Mouse (Mus musculus) limb, embryonic 14.5 days (tissue): ENCODE results near the gene Psmg4. TPM values are rescaled to one million over a fixed set of nuclear protein-coding genes. Genes with fewer than 3 reads are reported as not detected.

ENCODE experiments used
- ATAC-seq: fragments of 200-750 bp; cut with Nextera tagmentation; 2 replicates; pipeline ENCODE4 v1.8.0; 2017; ENCODE audit warnings: low read depth, moderate number of reproducible peaks, moderate TSS enrichment; ENCODE audit not compliant: low FRiP score
- DNase-seq: peaks from one replicate; pipeline ENCODE4 v3.0.0-alpha.2; 2015; ENCODE audit warnings: low spot score
- H3K27ac ChIP-seq: fragments of 300-500 bp; sonication (generic); replicated peaks from 2 replicates; pipeline ENCODE4 v1.5.1; 2014; ENCODE audit warnings: low read depth, mild to moderate bottlenecking, low read length, moderate library complexity, mixed read lengths
- H3K27me3 ChIP-seq: fragments of 300-500 bp; sonication (generic); 2 replicates; pipeline ENCODE4 v1.6.1; 2014; ENCODE audit warnings: low read length, mixed read lengths; ENCODE audit not compliant: control insufficient read depth, insufficient read depth
- H3K36me3 ChIP-seq: fragments of 300-500 bp; sonication (generic); 2 replicates; pipeline ENCODE4 v1.6.1; 2014; ENCODE audit warnings: mild to moderate bottlenecking, low read length, moderate library complexity, mixed read lengths; ENCODE audit not compliant: control insufficient read depth, insufficient read depth
- H3K4me1 ChIP-seq: fragments of 300-500 bp; sonication (generic); 2 replicates; pipeline ENCODE4 v1.6.1; 2014; ENCODE audit warnings: antibody characterized with exemption, low read length, mixed read lengths; ENCODE audit not compliant: control insufficient read depth, insufficient read depth
- H3K4me2 ChIP-seq: fragments of 300-500 bp; sonication (generic); replicated peaks from 2 replicates; pipeline ENCODE4 v1.6.1; 2014; ENCODE audit warnings: low read depth, mild to moderate bottlenecking, low read length, moderate library complexity; ENCODE audit not compliant: severe bottlenecking
- H3K4me3 ChIP-seq: fragments of 300-500 bp; sonication (generic); replicated peaks from 2 replicates; pipeline ENCODE4 v1.5.1; 2014; ENCODE audit warnings: low read length
- H3K9ac ChIP-seq: fragments of 300-500 bp; sonication (generic); 2 replicates; pipeline ENCODE4 v1.6.1; 2014; ENCODE audit warnings: mild to moderate bottlenecking, low read depth, low read length, moderate library complexity; ENCODE audit not compliant: severe bottlenecking
- H3K9me3 ChIP-seq: fragments of 300-500 bp; sonication (generic); 2 replicates; pipeline ENCODE4 v1.6.1; 2016; ENCODE audit warnings: low read length; ENCODE audit not compliant: control insufficient read depth
- POLR2A ChIP-seq: fragments of 200-500 bp; IDR thresholded peaks from 2 replicates; pipeline ENCODE4 v1.8.0; 2012; ENCODE audit warnings: inconsistent platforms, mild to moderate bottlenecking, moderate library complexity, borderline replicate concordance; ENCODE audit not compliant: insufficient read depth, insufficient read length; ENCODE audit errors: extremely low read depth
- WGBS: fragments of 180-500 bp; shearing (Covaris S2); extraction: QIAGEN DNeasy Blood & Tissue Kit; methylation state at CpG from one replicate; pipeline ENCODE4 v1.1.7; 2014; 5-methylcytosine and 5-hydroxymethylcytosine counted together
- polyA plus RNA-seq, 2 experiments: library from polyadenylated mRNA; depleted of rRNA in 1 of 2; stranded (reverse) in 1 of 2; unstranded in 1 of 2; fragments of >200 nt; fragmentation: Nextera tagmentation in 1 of 2; extraction: Ambion mirVana in 1 of 2; gene quantifications; 2 replicates each; pipeline versions ENCODE4 v1.2.1 to v1.2.3; 2012 to 2014

Gene Psmg4
- polyA plus RNA-seq, 2 experiments = 83.8 to 133 TPM

- no peak overlapping the region for H3K27ac ChIP-seq
- no peaks in the 10 kb centered on the region for H3K27me3 ChIP-seq
- 0 out of 2 replicates have a peak, but pooled peaks cover 3% of the 10 kb centered on the region for H3K4me1 ChIP-seq
- WGBS = 94% methylated on average over 1 of the region's 1 CpGs
- no peaks in the 10 kb centered on the region for H3K9me3 ChIP-seq
- TF ChIP-seq POLR2A = no peak
- no peak overlapping the region for H3K4me3 ChIP-seq
- peaks cover 8% of the 10 kb centered on the region for H3K36me3 ChIP-seq
- no peak overlapping the region for H3K4me2 ChIP-seq
- ATAC-seq (no peak), DNase-seq (no peak)
- no peak overlapping the region for H3K9ac ChIP-seq
Measured at GRCm38 (mm10) chr13:34195676-34196075, 32.9 kb downstream of the Psmg4 start.

GRCm38 (mm10) chr13:34205216-34205615 lies 42.5 kb downstream of the Psmg4 start:
- no peak overlapping the region for H3K4me3 ChIP-seq
- DNase-seq (no peak), ATAC-seq (no peak)
- no peaks in the 10 kb centered on the region for H3K9me3 ChIP-seq
- 0 out of 2 replicates have a peak, but pooled peaks cover 2% of the 10 kb centered on the region for H3K36me3 ChIP-seq
- no peak overlapping the region for H3K4me2 ChIP-seq
- H3K9ac ChIP-seq = no peak overlapping the region
- TF ChIP-seq POLR2A = no peak
- no peak overlapping the region for H3K27ac ChIP-seq
- no peaks in the 10 kb centered on the region for H3K4me1 ChIP-seq
- WGBS = 88% methylated on average over 3 of the region's 3 CpGs
- no peaks in the 10 kb centered on the region for H3K27me3 ChIP-seq

DNA sequence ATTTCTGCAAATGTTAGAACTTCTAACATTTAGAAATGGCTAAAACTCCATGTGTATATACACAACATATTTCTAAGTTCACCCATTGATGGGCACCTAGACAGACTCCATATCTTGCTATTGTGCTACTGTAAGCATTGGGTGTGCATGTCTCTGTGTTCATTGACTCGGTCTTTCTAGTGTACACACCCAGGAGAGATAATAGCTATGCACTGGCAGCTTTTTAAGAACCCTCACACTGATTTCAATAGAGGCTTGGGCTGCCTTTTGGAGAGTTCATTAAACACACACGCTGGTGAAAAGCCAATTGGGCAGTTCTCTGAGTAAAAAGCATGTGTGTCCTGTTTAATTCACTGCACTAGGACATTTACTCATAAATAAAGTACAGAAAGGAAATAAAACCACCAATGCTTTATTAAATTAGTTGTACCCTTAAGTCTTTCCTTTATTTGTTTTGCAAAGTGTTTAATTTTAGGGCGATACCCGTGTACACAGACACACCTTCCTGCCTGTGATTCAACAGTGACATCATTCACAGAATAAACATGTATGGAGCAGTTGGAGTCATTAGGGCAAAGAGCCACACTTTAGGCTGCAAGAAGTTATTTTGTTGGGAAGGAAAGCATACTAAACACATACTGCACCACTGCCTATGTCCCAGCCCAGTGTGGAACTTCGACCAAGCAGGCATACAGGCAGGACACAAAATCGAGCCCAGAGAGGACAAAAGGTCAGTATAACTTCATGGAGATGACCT lies 45.1 kb downstream of the Psmg4 start:
- Histone ChIP-seq H3K36me3 (0 out of 2 replicates have a peak, but pooled peaks cover 2% of the 10 kb centered on the region), H3K4me3 (no peak overlapping the region), H3K9ac (no peak overlapping the region), H3K27me3 (no peaks in the 10 kb centered on the region), H3K4me1 (0 out of 2 replicates have a peak, but pooled peaks cover 2% of the 10 kb centered on the region), H3K9me3 (no peaks in the 10 kb centered on the region), H3K27ac (no peak overlapping the region), H3K4me2 (no peak overlapping the region)
- ATAC-seq = no peak
- no peak for DNase-seq
- no peak for TF ChIP-seq POLR2A
- WGBS = 66% methylated on average over 6 of the region's 6 CpGs

GRCm38 (mm10) chr13:34211261-34211775 lies 48.6 kb downstream of the Psmg4 start:
- ATAC-seq = no peak
- no peak overlapping the region for H3K9ac ChIP-seq
- no peak overlapping the region for H3K4me3 ChIP-seq
- no peak overlapping the region for H3K27ac ChIP-seq
- TF ChIP-seq POLR2A = no peak
- H3K9me3 ChIP-seq = no peaks in the 10 kb centered on the region
- no peaks in the 10 kb centered on the region for H3K36me3 ChIP-seq
- 0 out of 2 replicates have a peak, but pooled peaks cover 2% of the 10 kb centered on the region for H3K4me1 ChIP-seq
- DNase-seq = no peak
- H3K27me3 ChIP-seq = no peaks in the 10 kb centered on the region
- H3K4me2 ChIP-seq = no peak overlapping the region
- WGBS = 67% methylated on average over 4 of the region's 4 CpGs

DNA sequence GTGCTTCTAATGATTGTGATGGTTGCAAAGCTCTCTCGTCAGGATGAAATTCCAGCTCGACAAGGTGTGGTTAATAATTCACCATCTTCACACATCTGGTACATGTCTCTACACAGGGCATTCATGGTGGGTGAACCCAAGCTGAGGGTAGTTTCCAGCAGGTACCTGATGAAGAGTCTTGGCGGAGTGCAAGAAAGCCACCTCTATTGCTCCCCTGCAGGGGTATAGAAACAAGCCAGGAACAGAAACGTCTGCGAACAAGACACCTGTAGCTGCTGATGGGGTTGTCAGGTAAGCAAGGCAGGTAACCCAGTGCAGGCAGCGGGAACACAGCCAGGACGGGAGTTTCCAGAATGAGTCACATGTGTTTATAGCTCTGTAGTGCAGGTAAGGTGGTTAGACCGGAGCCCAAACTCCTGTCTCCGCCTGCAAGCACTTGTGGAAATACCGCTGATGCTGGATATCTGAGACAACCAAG lies 50.0 kb downstream of the Psmg4 start:
- Histone ChIP-seq H3K36me3 (no peaks in the 10 kb centered on the region), H3K9ac (no peak overlapping the region), H3K4me2 (no peak overlapping the region), H3K9me3 (no peaks in the 10 kb centered on the region), H3K27me3 (no peaks in the 10 kb centered on the region), H3K4me1 (0 out of 2 replicates have a peak, but pooled peaks cover 2% of the 10 kb centered on the region), H3K4me3 (no peak overlapping the region), H3K27ac (no peak overlapping the region)
- peak; percentile 28 for DNase-seq
- 55% methylated on average over 10 of the region's 10 CpGs for WGBS
- no peak for TF ChIP-seq POLR2A
- no peak for ATAC-seq
